Mouse (Mus musculus): Measurements from ENCODE around the gene Plp2. TPM values are rescaled to one million over a fixed set of nuclear protein-coding genes. Genes with fewer than 3 reads are reported as not detected.

Plp2 gene
- total RNA-seq, 1 experiment from 2014 or later = 138 TPM

Other genes starting within 250 kb of the Plp2 start
- gene Foxp3, start 97.7 kb downstream of the Plp2 start, total RNA-seq (2017) = 0.61 and 1.5 TPM in 2 replicates
- 2.1 and 2.6 TPM in 2 replicates for gene Ppp1r3f, start 97.1 kb downstream of the Plp2 start, total RNA-seq (2017)
- 11.5 and 17.5 TPM in 2 replicates for gene Ccdc22, start 65.9 kb downstream of the Plp2 start, total RNA-seq (2017)
- not detected in 2 replicates for gene Cacna1f, start 64.3 kb downstream of the Plp2 start, total RNA-seq (2017)
- gene Syp, start 32.9 kb downstream of the Plp2 start, total RNA-seq (2017) = 0.93 and 1.8 TPM in 2 replicates
- gene Prickle3, start 14.1 kb downstream of the Plp2 start, total RNA-seq (2017) = 37.0 and 40.0 TPM in 2 replicates
- 1.4 TPM in 1 of 2 replicates, not detected in the other for gene Magix, start 9.9 kb upstream of the Plp2 start, total RNA-seq (2017)
- gene Gpkow, start 25.7 kb upstream of the Plp2 start, total RNA-seq (2017) = 67.2 and 69.5 TPM in 2 replicates
- gene Wdr45, start 42.9 kb upstream of the Plp2 start, total RNA-seq (2017) = 80.8 and 86.0 TPM in 2 replicates
- gene Gm45208, start 50.9 kb upstream of the Plp2 start, total RNA-seq (2017) = 3.0 TPM in 1 of 2 replicates, not detected in the other
- gene Praf2, start 57.0 kb upstream of the Plp2 start, total RNA-seq (2017) = 4.4 and 7.1 TPM in 2 replicates
- 2.7 TPM in 1 of 2 replicates, not detected in the other for gene Ccdc120, start 79.5 kb upstream of the Plp2 start, total RNA-seq (2017)
- gene Tfe3, start 91.2 kb upstream of the Plp2 start, total RNA-seq (2017) = 30.7 and 40.0 TPM in 2 replicates
- gene Gripap1, start 118.4 kb upstream of the Plp2 start, total RNA-seq (2017) = 261 and 293 TPM in 2 replicates
- 2.2 and 2.6 TPM in 2 replicates for gene Kcnd1, start 150.9 kb upstream of the Plp2 start, total RNA-seq (2017)
- gene Otud5, start 170.0 kb upstream of the Plp2 start, total RNA-seq (2017) = 200 and 206 TPM in 2 replicates
- 9.3 and 9.5 TPM in 2 replicates for gene Pim2, start 206.9 kb upstream of the Plp2 start, total RNA-seq (2017)
- gene Slc35a2, start 212.6 kb upstream of the Plp2 start, total RNA-seq (2017) = 23.4 and 25.0 TPM in 2 replicates
- gene Pqbp1, start 227.9 kb upstream of the Plp2 start, total RNA-seq (2017) = 190 and 213 TPM in 2 replicates
- gene Timm17b, start 228.0 kb upstream of the Plp2 start, total RNA-seq (2017) = 33.0 and 43.4 TPM in 2 replicates
- not detected in 2 replicates for gene Gm10491, start 236.4 kb upstream of the Plp2 start, total RNA-seq (2017)
- gene Gm10490, start 238.2 kb upstream of the Plp2 start, total RNA-seq (2017) = 1.9 TPM in 1 of 2 replicates, not detected in the other
- not detected in 2 replicates for gene Pcsk1n, start 248.4 kb upstream of the Plp2 start, total RNA-seq (2017)